Mouse (Mus musculus) neural tube, embryonic 10.5 days (tissue): Measurements from ENCODE around the gene Gm9999.
A peak's percentile ranks its signal among the peaks of the same experiment; 100 is the strongest.
"Not testable (repeated sequence)": the region's sequence is repeated elsewhere in the genome, so short reads cannot be mapped to it uniquely, and the experiment has no call there.

Source experiments
- DNase-seq: peaks from one replicate; pipeline ENCODE4 v3.0.0-alpha.2; 2017; ENCODE audit warnings: low spot score; ENCODE audit errors: extremely low spot score

Gm9999 gene

DNA sequence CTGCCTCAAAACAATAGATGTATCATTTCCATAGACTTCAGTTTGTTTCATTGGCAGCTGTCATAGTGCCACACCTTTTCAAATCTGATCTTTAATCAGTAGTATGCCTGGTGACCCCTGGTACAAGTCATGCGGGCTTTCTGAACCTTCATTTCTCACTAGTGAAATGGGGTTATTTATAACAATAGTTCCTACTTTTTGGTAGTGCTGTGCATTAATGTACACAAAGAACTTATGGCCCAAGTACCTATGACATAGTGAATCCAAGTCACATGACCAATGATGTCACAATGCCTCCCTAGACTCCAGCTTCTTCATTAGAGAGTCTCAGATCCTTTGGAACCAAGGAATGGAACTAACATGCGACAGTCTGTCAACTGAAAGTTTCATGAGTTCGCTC is at the start of gene Gm9999:
TSS of gene Gm9999 (plus strand) at position 301 of the 400 bp plus-strand sequence.
- DNase-seq: no peak

DNA sequence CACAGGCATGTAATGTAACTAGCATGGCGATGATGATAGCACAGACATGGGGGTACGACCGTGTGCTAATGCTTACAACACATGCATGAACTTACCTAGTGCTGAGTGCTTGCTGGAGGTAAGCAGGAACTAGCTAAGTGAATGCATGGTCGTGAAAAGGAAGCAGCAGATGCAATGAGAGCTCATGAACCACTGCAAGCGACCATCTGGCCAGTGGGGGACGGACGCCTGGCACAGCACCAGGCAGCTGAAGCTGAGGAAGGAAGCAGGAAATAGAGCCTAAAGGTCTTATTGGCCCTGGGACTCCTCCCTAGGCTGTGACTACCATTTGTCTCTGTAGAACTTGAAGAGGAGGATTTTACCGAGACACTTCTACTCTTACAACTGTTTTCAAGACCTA is 48.6 kb upstream of the Gm9999 start:
- no peak for DNase-seq

DNA sequence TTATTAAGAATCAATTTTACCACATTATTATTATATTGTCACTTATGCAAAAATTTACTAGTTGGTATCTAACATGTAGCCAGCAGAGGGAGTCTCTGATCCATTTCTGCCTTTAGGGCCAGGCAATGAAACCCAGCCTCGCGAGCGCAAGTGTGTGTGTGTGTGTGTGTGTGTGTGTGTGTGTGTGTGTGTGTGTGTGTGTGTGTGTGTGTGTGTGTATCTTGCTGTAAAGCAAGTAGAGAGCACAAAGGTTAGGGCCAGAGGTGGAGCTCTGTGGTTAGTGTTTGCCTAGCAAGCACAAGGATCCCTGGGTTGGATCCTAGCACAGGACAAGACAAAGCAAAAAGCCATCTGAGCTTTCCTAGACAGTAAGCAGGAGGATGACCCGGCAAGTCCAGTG is 47.5 kb upstream of the Gm9999 start:
- no peak for DNase-seq

DNA sequence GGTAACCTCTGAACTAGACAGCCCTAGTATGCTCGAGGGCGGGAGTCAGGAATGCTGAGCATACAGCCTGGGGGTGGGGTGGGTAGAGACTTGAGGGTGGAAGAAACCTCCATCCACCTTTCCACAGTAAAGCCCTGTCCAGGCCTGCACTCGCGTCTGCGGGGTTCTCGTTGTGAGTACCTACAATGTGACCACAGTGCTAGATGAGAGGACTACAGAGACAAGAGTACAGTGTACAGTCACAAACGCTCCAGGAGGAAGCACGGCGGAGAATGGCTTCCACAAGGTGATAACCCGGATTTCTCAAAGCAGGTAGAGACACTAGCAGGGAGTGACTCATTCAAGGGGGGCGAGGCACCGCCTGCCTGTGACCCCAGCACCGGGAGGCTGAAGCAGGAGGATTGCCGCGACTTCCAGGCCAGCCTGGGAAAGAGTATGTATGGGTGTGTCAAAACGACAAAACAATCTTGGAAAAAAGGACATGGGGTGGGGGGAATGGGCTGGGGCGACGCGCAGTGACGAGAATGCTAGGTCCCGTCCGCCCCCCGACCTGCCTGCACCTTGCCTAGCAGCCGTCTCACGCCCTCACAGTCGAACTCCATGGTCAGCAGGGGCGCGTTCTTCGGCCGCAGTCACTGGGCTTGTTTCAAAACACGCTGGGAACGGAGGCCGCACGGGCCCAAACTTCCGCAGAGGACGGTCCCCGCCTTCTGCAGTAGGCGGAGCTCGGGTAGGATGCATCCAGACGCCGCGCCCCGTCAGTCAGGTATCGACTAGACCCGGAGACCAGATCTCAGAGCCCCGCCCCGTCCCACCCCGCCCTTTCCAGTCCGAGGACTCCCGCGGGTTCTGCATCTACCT is 25.3 kb upstream of the Gm9999 start, which contains the start of gene Uevld:
TSS of gene Uevld (minus strand) at position 697 of the 861 bp plus-strand sequence.
- DNase-seq: peak; percentile 96

DNA sequence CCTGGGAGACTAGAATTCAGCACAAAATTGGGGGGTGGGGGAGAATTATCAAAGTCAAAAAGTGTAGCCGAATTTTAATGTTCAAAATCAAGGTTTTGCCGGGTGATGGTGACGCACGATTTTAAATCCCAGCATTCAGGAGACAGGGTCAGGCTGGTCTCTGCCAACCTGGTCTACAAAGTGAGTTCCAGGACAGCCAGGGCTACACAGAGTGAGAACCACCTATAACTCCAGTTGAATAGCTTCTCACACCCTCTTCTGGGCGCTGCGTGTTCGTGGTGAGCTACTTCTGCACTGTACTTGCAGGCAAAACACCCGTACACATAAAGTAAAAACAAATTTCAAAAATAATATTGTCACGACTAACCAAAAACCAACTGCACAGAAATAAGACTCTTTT is 24.5 kb upstream of the Gm9999 start:
- DNase-seq: no peak

DNA sequence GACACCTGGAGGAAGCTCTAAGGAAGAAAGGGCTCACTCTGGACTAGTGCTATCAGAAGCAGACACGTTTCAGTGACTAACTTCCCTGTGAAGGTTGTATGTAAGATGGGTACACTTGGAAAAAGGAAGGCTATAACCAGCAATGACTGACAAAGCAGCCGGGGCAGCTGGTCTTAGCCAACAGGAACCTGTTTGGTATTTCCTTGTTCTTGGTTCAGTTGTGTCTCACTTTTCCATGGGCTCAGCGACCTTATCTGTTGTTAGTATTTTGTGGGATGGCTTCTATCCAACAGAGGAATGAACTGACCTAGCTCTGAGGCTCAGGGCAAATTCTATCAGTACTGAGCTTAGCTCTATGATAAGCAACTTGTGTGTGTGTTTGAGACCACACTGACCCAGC is 22.4 kb upstream of the Gm9999 start:
- DNase-seq: no peak

DNA sequence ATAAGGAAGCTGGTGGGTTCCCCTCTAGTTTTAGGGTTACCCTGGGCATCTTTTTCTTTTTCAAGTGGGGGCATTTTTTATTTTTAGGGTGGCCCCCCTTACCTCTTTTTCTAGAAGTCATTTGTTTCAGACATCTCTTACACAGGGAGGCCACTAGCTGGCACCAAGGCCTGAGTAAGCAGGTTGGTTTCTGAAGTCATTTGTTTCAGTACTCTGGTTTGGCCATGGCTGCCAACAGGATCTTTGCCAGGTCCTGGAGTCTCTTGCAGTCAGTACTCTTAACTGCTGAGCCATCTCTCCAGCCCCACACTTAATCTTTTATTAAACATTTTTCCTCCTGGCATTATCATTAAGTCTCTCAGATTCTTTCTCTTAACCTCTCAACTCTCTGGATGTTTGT is 21.2 kb upstream of the Gm9999 start:
- DNase-seq: no peak

DNA sequence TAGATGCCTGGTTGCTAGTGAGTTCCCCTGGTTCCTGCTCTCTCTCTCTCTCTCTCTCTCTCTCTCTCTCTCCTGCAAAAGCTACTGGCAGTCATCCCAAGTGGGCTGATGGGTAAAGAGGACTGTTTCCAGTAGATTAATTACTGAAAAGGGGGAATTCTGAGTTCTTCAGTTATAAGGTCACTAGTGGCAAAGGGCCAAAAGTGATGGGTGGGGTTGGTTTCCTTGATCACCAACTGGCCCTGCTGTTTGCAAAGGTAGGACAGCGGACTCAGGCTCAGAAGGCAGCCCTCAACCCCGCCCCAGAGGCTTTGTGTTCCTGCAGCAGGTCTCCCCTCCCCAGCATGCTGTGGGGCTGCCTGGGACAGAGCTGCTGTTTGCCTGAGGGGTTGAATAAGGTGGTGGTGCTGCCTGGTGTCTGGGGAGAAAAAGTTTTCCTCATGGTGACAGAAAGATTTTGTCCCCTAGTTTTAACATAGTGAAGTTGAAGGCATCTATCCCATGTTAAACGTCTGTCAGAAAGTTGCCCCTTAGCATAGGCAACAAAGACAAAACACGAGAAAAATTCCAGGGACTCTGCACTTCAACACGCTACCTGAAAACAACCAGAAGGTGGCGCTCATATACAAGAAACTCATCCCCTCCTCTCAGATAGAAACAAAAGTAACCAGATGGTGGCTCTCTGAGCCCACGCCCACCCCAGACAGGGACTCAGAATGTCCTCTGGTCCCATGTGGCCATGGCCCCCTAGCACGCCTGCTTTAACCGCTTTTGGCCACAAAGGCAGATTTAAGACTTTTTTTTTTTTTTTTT is 20.4 kb upstream of the Gm9999 start:
- DNase-seq: peak; percentile 69

DNA sequence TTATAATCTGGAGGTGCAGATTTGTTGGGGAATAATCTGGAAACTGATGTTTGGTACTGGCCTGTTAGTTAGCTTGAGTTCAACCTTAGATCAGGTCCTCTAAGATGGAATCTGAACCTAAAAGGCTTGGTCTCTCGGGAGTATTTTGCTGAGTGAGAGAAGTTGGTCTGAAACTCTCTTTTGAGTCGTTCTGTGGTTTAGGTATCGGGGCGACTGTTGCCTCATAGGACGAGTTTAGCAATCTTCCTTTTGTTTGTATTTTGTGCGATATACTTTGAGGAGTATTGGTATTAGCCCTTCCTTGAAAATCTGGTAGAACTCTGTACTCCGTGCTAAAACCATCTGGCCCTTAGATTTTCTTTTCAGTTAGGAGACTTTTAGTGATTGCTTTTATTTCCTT is 19.3 kb upstream of the Gm9999 start:
- DNase-seq: no peak

DNA sequence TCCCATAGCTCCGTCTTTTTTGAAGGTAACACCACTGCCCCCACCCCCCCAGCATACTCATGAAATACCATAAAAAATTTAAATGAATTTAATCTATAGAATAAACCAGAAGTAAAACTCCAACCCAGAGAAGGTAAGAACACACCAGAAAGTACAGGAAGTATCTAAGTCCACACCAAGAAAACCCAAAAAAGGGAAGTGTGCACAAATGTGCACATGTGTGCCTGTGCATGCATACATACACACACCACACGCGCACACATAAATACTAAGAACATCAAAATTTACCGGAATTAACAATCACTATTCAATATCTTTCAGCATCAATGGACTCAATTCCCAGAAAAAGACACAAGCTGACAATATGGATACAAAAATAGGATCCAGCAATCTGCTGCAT is 13.5 kb upstream of the Gm9999 start:
- no peak for DNase-seq

DNA sequence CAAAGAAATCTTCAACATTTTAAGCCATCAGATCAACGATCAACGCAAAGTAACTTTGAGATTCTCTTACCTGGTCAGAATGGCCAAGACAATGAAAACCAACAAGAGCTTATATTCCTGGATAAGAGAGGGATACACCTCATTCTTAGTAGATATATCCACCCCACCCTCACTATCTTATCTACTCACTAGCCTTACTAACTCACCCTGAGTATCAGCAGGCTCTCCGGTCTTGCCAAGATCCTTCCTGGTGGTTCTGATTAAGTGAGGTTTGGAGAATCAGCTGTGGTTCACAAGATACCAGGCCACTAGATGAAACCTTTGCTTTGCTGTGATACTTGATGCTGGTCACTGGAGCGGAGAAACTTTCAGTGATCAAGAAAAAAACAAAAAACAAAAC is 8.7 kb upstream of the Gm9999 start:
- DNase-seq: no peak

DNA sequence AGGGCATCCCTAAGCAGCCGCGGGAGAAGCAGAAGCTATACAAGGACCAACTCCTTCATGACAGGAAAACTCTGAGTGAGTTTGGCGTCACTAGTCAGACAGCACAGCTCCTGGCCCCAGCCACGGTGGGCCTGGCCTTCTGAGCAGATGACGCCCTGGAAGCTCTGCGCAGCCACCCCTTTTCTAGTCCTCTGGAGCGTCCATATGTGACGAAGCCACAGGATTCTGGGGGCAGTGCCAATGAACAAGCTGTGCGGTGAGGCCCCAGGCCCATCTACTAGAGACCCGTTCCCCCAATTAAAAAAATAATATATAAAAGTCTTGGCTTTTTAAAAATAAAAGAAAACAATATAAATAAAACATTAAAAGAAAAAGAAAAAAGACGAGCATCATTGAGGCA is 7.9 kb upstream of the Gm9999 start:
- DNase-seq: no peak

DNA sequence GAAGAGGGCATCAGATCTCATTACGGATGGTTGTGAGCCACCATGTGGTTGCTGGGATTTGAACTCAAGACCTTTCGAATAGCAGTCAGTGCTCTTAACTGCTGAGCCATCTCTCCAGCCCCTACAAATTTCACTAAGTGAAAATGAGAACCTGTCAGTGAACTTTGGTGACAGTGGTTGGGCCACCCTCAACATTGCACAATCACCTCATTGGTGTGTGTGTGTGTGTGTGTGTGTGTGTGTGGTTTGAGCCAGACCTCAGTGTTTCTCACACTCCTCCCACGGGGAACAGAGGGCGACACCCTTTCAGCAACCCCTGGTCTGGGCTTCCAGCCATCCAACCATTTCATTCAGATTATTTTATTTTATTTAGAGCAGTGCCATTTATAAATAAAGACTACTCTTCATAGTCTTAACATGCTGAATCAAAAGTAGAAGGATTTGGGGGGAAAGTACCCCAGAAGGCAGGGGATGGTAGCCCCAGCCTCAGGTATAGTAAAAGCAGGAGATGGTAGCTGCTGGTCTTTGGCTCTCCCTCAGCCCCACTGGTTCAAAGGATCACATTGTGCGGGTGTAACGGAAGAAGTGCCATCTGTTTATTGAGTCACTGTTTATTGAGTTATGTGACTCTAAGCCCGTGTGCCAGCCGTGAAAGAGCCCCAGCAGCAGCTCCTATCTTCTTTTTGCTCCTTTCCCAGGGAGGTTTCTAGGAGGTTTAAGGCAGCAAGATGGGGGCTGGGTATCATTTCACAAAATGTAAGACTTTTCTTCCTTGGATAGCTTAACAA is 2.5 kb downstream of the Gm9999 start:
- no peak for DNase-seq

DNA sequence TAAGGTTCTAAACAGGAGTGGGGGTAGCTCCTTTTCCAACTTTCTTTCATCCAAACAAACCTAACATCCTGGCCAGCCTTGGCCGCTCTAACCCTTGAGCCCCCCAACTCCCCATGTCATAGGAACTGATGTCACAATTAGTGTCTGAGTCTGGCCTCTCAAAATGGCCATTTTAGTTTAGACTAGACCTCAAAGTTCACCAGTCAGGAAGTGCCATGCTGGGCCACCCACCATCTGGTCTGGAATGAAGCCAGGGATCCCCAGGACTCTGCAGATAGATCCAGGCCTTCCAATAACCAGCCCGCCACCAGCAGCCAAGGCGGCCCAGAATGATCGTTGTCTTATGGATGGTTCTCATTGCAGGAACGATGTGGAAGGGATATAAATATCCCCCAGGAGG is 3.3 kb downstream of the Gm9999 start:
- peak; percentile 16 for DNase-seq

DNA sequence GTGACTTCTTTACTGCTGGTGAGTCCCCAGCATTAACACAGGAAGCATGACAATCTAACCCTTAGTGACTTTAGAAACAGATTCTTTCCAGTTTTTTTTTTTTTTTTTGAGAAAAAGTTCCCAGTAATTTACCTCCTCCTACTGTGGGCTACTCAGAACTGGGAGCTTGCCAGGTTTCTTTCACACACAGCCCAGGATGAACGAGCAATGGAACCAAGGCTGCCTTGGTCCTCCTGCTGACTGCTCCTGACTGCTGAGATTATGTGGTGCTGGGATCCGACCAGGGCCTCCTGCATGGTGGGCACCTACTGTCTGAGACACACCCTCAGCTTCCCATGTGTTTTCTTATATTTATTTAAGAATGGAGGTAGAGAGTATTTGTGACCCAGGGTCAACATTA is 3.7 kb downstream of the Gm9999 start:
- DNase-seq: no peak

DNA sequence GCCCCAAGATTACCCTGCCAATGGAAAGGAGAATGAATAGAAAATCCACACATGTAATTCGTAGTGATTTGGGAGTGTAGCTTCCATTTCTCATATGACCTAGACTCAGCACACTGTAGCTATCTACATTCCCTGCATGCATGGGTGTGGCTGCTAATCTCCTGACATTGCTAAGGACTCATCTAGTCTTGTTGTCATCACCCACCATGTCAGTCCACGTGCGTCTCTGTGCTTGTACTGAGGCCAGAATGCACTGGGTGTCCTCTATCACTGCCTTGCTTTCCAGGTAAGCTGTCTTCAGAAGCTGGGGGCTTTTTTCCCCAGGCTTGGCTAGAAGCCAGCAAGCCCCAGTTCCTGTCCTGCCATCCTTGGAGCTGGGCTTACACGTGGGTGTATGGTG is 6.0 kb downstream of the Gm9999 start:
- not testable (repeated sequence) for DNase-seq

DNA sequence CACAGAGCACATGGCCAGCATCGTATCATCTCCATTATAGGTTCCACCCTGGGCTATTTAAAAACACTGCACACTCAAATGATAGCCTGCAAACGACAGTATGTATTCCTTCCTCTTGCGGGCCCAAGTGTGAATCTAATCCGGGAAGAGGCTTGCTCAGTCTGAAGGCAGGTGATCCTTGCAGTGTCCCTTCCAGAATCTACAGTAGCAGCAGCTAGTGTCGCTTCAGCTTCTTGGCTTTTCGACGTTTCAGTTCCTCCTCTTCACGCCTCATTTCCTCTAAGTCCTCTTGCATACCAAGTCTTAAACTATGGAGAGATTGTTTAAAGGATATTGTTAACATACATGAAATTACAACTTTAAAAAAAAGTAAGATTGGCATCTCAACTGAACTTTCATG is 9.7 kb downstream of the Gm9999 start:
- no peak for DNase-seq

DNA sequence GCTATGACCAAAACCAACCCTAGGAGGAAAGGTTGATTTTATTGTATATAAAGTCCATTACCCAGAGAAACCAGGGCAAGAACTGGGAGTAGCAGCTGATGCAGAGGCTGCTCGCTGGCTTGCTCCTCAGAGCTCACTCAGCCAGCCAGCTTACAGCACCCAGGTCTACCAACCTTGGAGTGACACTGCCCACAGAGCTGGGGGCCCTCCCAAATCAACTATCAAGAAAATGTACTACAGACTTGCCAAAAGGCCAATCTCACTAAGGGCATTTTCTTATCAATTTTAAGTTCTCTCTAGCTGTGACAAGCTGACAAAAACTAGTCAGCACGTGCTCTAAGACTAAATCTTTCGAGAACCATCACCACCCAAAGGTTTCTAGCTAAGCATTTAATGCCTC is 12.2 kb downstream of the Gm9999 start:
- DNase-seq: no peak

DNA sequence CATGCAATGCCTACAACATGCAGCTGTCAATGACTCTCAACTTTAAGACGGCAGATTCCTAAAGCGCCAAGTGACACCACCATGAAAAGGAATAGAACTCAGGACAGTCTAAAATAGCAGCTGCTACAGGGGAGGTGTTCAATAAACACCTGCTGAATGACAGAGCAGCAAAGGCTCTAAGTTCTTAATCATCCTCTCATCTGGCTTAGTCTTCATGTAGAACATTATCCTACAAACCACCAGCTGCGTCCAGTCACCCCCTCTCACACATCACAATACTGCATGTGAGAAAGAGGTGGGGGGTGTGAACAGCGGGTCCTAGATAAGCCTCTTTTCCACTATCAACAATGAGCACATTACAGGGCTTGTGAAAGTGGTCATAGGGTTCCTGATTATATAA is 13.6 kb downstream of the Gm9999 start:
- no peak for DNase-seq

DNA sequence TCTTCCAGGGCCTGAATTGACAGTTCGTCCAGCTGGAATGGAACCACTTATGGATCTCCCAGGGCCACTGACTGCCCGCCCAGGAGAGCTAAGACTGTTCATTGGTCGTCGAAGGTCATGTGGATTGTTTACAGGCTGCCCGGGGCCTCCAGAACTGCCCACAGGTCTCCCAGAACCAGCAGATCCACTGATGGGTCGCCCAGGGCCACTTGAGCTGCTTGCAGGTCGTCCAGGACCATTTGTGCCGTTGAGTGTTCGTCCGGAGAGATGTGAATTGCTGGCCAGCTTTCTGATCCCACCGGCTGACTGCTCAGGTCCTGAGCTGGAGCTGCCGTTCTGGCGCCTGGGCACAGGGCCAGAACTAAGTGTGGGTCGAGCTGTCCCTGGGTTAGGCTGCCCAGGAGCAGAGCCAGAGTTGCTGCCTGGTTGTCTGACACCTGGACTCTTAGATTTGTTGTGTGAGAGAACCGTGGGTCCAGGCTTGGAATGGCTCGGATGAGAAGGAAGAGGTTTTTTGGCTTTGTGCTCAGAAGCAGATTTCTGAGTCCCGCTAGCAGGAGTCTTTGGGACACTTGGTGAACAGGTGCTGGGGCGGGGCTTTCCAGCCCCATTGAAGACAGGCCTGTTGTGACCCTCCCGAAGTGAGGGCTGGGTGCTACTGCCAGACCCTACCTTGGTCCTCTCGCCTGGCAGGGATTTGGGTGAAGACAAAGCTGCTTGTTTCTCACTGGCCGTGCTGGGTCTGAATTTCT is 14.4 kb downstream of the Gm9999 start:
- no peak for DNase-seq

DNA sequence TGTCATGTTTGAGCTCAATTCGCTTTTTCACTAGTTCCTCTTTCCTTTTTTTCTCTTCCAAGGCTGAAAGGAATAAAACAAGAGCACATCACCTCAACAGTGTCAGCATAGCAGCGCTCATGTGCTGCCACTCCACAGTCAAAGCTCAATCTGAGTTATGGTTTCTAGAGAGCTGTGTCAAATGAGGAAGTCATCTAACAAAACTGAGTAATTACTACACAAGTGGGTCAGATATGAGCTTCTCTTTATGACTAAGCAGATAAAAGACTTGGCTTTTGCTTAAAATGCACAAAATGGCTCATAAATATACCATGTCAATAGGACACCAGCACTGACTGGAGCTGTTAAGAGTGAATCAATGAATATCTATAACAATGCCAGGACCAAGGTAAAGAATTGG is 15.6 kb downstream of the Gm9999 start:
- no peak for DNase-seq
